Mouse (Mus musculus): ENCODE measurements at regions not wholly inside any gene's neighbourhood (a gene's known extent, or its start where the extent isn't known, plus 50 kb on each side); places are given as distances from the start of the nearest gene placed in this dataset.

GRCm38 (mm10) chr1:168552394-168552793 lies 120.3 kb upstream of the Pbx1 start:
- Histone ChIP-seq H3K4me3 (replicated peaks; ENCODE audit: low read length) (no peak overlapping the region), H3K9me3 (ENCODE audit: control insufficient read depth, low read length) (no peaks in the 10 kb centered on the region), H3K36me3 (ENCODE audit: control insufficient read depth, insufficient read depth, low read length) (no peaks in the 10 kb centered on the region), H3K27ac (replicated peaks; ENCODE audit: low read depth, low read length) (no peak overlapping the region), H3K4me2 (replicated peaks; ENCODE audit: low read depth, low read length, severe bottlenecking) (no peak overlapping the region), H3K9ac (ENCODE audit: low read depth, low read length, severe bottlenecking) (no peak overlapping the region), H3K27me3 (ENCODE audit: control insufficient read depth, insufficient read depth, low read length) (no peaks in the 10 kb centered on the region), H3K4me1 (ENCODE audit: control insufficient read depth, insufficient read depth, low read length) (no peaks in the 10 kb centered on the region)
- DNase-seq (ENCODE audit: low spot score) (no peak), ATAC-seq (ENCODE audit: low FRiP score, low read depth) (no peak)
- no peak for TF ChIP-seq POLR2A (IDR thresholded peaks at IDR 0.05; ENCODE audit: borderline replicate concordance, extremely low read depth, insufficient read depth, insufficient read length)
- 73% methylated on average over 3 of the region's 3 CpGs for WGBS

GRCm38 (mm10) chr1:168549807-168550435 lies 117.9 kb upstream of the Pbx1 start:
- H3K27ac ChIP-seq (replicated peaks; ENCODE audit: low read depth, low read length) = no peak overlapping the region
- H3K4me1 ChIP-seq (ENCODE audit: control insufficient read depth, insufficient read depth, low read length) = no peaks in the 10 kb centered on the region
- no peaks in the 10 kb centered on the region for H3K36me3 ChIP-seq (ENCODE audit: control insufficient read depth, insufficient read depth, low read length)
- DNase-seq (ENCODE audit: low spot score) (no peak), ATAC-seq (ENCODE audit: low FRiP score, low read depth) (no peak)
- WGBS = 46% methylated on average over 7 of the region's 7 CpGs
- no peaks in the 10 kb centered on the region for H3K27me3 ChIP-seq (ENCODE audit: control insufficient read depth, insufficient read depth, low read length)
- H3K4me2 ChIP-seq (replicated peaks; ENCODE audit: low read depth, low read length, severe bottlenecking) = no peak overlapping the region
- no peak for TF ChIP-seq POLR2A (IDR thresholded peaks at IDR 0.05; ENCODE audit: borderline replicate concordance, extremely low read depth, insufficient read depth, insufficient read length)
- H3K4me3 ChIP-seq (replicated peaks; ENCODE audit: low read length) = no peak overlapping the region
- H3K9me3 ChIP-seq (ENCODE audit: control insufficient read depth, low read length) = no peaks in the 10 kb centered on the region
- H3K9ac ChIP-seq (ENCODE audit: low read depth, low read length, severe bottlenecking) = no peak overlapping the region

GRCm38 (mm10) chr1:168546156-168546555 lies 114.1 kb upstream of the Pbx1 start:
- Histone ChIP-seq H3K9ac (ENCODE audit: low read depth, low read length, severe bottlenecking) (no peak overlapping the region), H3K36me3 (ENCODE audit: control insufficient read depth, insufficient read depth, low read length) (no peaks in the 10 kb centered on the region), H3K4me1 (ENCODE audit: control insufficient read depth, insufficient read depth, low read length) (no peaks in the 10 kb centered on the region), H3K27me3 (ENCODE audit: control insufficient read depth, insufficient read depth, low read length) (no peaks in the 10 kb centered on the region), H3K4me3 (replicated peaks; ENCODE audit: low read length) (no peak overlapping the region), H3K4me2 (replicated peaks; ENCODE audit: low read depth, low read length, severe bottlenecking) (no peak overlapping the region), H3K9me3 (ENCODE audit: control insufficient read depth, low read length) (no peaks in the 10 kb centered on the region), H3K27ac (replicated peaks; ENCODE audit: low read depth, low read length) (no peak overlapping the region)
- ATAC-seq (ENCODE audit: low FRiP score, low read depth) = no peak
- WGBS = 92% methylated on average over 3 of the region's 3 CpGs
- no peak for TF ChIP-seq POLR2A (IDR thresholded peaks at IDR 0.05; ENCODE audit: borderline replicate concordance, extremely low read depth, insufficient read depth, insufficient read length)
- DNase-seq (ENCODE audit: low spot score) = no peak

- 71% methylated on average over 7 of the region's 7 CpGs for WGBS
- no peak overlapping the region for H3K4me2 ChIP-seq (replicated peaks; ENCODE audit: low read depth, low read length, severe bottlenecking)
- H3K4me3 ChIP-seq (replicated peaks; ENCODE audit: low read length) = no peak overlapping the region
- H3K27ac ChIP-seq (replicated peaks; ENCODE audit: low read depth, low read length) = no peak overlapping the region
- no peaks in the 10 kb centered on the region for H3K9me3 ChIP-seq (ENCODE audit: control insufficient read depth, low read length)
- DNase-seq (ENCODE audit: low spot score) = no peak
- 0 out of 2 replicates have a peak, but pooled peaks cover 4% of the 10 kb centered on the region for H3K4me1 ChIP-seq (ENCODE audit: control insufficient read depth, insufficient read depth, low read length)
- no peaks in the 10 kb centered on the region for H3K36me3 ChIP-seq (ENCODE audit: control insufficient read depth, insufficient read depth, low read length)
- ATAC-seq (ENCODE audit: low FRiP score, low read depth) = no peak
- no peak overlapping the region for H3K9ac ChIP-seq (ENCODE audit: low read depth, low read length, severe bottlenecking)
- TF ChIP-seq POLR2A (IDR thresholded peaks at IDR 0.05; ENCODE audit: borderline replicate concordance, extremely low read depth, insufficient read depth, insufficient read length) = no peak
- H3K27me3 ChIP-seq (ENCODE audit: control insufficient read depth, insufficient read depth, low read length) = no peaks in the 10 kb centered on the region
Observed at GRCm38 (mm10) chr1:168545072-168545780, 113.2 kb upstream of the Pbx1 start.

- Histone ChIP-seq H3K36me3 (ENCODE audit: control insufficient read depth, insufficient read depth, low read length) (no peaks in the 10 kb centered on the region), H3K9me3 (ENCODE audit: control insufficient read depth, low read length) (no peaks in the 10 kb centered on the region), H3K4me3 (replicated peaks; ENCODE audit: low read length) (no peak overlapping the region), H3K4me2 (replicated peaks; ENCODE audit: low read depth, low read length, severe bottlenecking) (no peak overlapping the region), H3K27ac (replicated peaks; ENCODE audit: low read depth, low read length) (no peak overlapping the region), H3K4me1 (ENCODE audit: control insufficient read depth, insufficient read depth, low read length) (0 out of 2 replicates have a peak, but pooled peaks cover 4% of the 10 kb centered on the region), H3K9ac (ENCODE audit: low read depth, low read length, severe bottlenecking) (no peak overlapping the region), H3K27me3 (ENCODE audit: control insufficient read depth, insufficient read depth, low read length) (no peaks in the 10 kb centered on the region)
- no peak for TF ChIP-seq POLR2A (IDR thresholded peaks at IDR 0.05; ENCODE audit: borderline replicate concordance, extremely low read depth, insufficient read depth, insufficient read length)
- DNase-seq (ENCODE audit: low spot score) (peak; percentile 59), ATAC-seq (ENCODE audit: low FRiP score, low read depth) (no peak)
- WGBS = 45% methylated on average over 2 of the region's 2 CpGs
Observed at GRCm38 (mm10) chr1:168541231-168541630, 109.2 kb upstream of the Pbx1 start.
